Comparison of ENCODE assay signal across 24 mouse cellular contexts in genomic region chr1:151675684-151676083, GRCm38 (mm10).
DNase-seq lines count a peak whose midpoint lies in the region; ATAC-seq and TF ChIP-seq lines count a peak whose summit lies in the region.
"Had no signal": no experiment of that assay in that cellular context is flagged by ENCODE, and none has a peak within 500 bp of the region (broad histone marks: within the 10 kb centered on the region; RNA-seq: fewer than 3 reads in every experiment).

No protein-coding gene starts in this region.

- no peak overlapping the region for H3K4me3 ChIP-seq in heart, embryonic 16.5 days (ENCODE audit: low read length)
- H3K4me3 ChIP-seq in lung, postnatal 0 days (ENCODE audit: low read depth, low read length) = no peak overlapping the region
- no peak overlapping the region for H3K4me3 ChIP-seq in myocyte
- H3K4me3 ChIP-seq: embryonic facial prominence, embryonic 10.5 days; forebrain, embryonic 13.5 days; hindbrain, embryonic 15.5 days; layer of hippocampus, adult 2 months; limb, embryonic 13.5 days; liver, embryonic 13.5 days; midbrain, embryonic 10.5 days; neural tube, embryonic 12.5 days had no signal

- H3K36me3 ChIP-seq in heart, embryonic 16.5 days (ENCODE audit: control insufficient read depth, insufficient read depth) = no peaks in the 10 kb centered on the region
- H3K36me3 ChIP-seq in lung, postnatal 0 days (ENCODE audit: insufficient read depth, low read length) = no peaks in the 10 kb centered on the region
- H3K36me3 ChIP-seq in myocyte (ENCODE audit: control insufficient read depth, insufficient read depth) = no peaks in the 10 kb centered on the region
- H3K36me3 ChIP-seq: embryonic facial prominence, embryonic 10.5 days; hindbrain, embryonic 15.5 days; limb, embryonic 13.5 days; liver, embryonic 13.5 days; midbrain, embryonic 10.5 days; neural tube, embryonic 12.5 days had no signal

- H3K4me1 ChIP-seq in heart, embryonic 16.5 days (ENCODE audit: control insufficient read depth, insufficient read depth, low read length) = peaks cover 25% of the 10 kb centered on the region
- H3K4me1 ChIP-seq in lung, postnatal 0 days (ENCODE audit: insufficient read depth, low read depth, low read length) = no peaks in the 10 kb centered on the region
- H3K4me1 ChIP-seq: forebrain, embryonic 13.5 days; hindbrain, embryonic 15.5 days; neural tube, embryonic 12.5 days had no signal

- intact Hi-C loops in heart, postnatal 36 days (cut with DNase I) = no loop called here

- no peak overlapping the region for H3ac ChIP-seq in myocyte (ENCODE audit: control insufficient read depth, insufficient read length)

- H3K9me3 ChIP-seq in heart, embryonic 16.5 days (replicated peaks; ENCODE audit: control insufficient read depth, low read length) = no peaks in the 10 kb centered on the region
- no peaks in the 10 kb centered on the region for H3K9me3 ChIP-seq in lung, postnatal 0 days (ENCODE audit: low read length)
- H3K9me3 ChIP-seq: embryonic facial prominence, embryonic 10.5 days; forebrain, embryonic 13.5 days; hindbrain, embryonic 15.5 days; limb, embryonic 13.5 days; liver, embryonic 13.5 days; midbrain, embryonic 10.5 days; neural tube, embryonic 12.5 days had no signal

- DNase-seq in heart, postnatal 36 days = no peak
- peak; percentile 9 for DNase-seq in lung, postnatal 0 days (ENCODE audit: low spot score)
- no peak for DNase-seq in lung, adult 18-20 months
- no peak for DNase-seq in spleen, adult 12 weeks (ENCODE audit: low spot score)
- no peak for DNase-seq in kidney, adult 9 months
- DNase-seq: cerebellum, adult 9-10 months; heart, adult 18-20 months; heart, postnatal 4 days; kidney, adult 18-20 months; kidney, postnatal 10 days; layer of hippocampus, postnatal 36 days; liver, embryonic 13.5 days; lung, postnatal 36 days; right cerebral cortex, adult 18-20 months; thymus, adult 2 months had no signal

- 69% methylated on average over 5 of the region's 5 CpGs for WGBS in heart, embryonic 16.5 days
- WGBS in lung, postnatal 0 days = 39% methylated on average over 5 of the region's 5 CpGs

- no peak for TF ChIP-seq POLR2A in myocyte (IDR thresholded peaks at IDR 0.05; ENCODE audit: insufficient read length, low read depth)

- peak overlapping the region; percentile 46 for H3K27ac ChIP-seq in heart, embryonic 16.5 days (ENCODE audit: low read length)
- no peak overlapping the region for H3K27ac ChIP-seq in lung, postnatal 0 days (ENCODE audit: low read length)
- H3K27ac ChIP-seq: embryonic facial prominence, embryonic 10.5 days; forebrain, embryonic 13.5 days; hindbrain, embryonic 15.5 days; layer of hippocampus, adult 2 months; limb, embryonic 13.5 days; liver, embryonic 13.5 days; midbrain, embryonic 10.5 days; neural tube, embryonic 12.5 days had no signal

- H3K79me2 ChIP-seq in myocyte (ENCODE audit: control insufficient read depth, insufficient read depth) = no peaks in the 10 kb centered on the region

- no peaks in the 10 kb centered on the region for H3K27me3 ChIP-seq in heart, embryonic 16.5 days (ENCODE audit: control insufficient read depth, insufficient read depth, low read length)
- H3K27me3 ChIP-seq in lung, postnatal 0 days (replicated peaks; ENCODE audit: insufficient read depth, low read length) = no peaks in the 10 kb centered on the region
- H3K27me3 ChIP-seq in myocyte (ENCODE audit: control insufficient read depth, insufficient read depth, insufficient read length) = no peaks in the 10 kb centered on the region
- H3K27me3 ChIP-seq: forebrain, embryonic 13.5 days; hindbrain, embryonic 15.5 days; limb, embryonic 13.5 days; liver, embryonic 13.5 days; neural tube, embryonic 12.5 days had no signal

- no peak for TF ChIP-seq EP300 in lung, postnatal 0 days (IDR thresholded peaks at IDR 0.05)

- no peak for ATAC-seq in heart, embryonic 16.5 days (replicated peaks; ENCODE audit: extremely low read depth, insufficient read depth, low FRiP score)
- ATAC-seq in lung, postnatal 0 days = no peak
- ATAC-seq: forebrain, embryonic 13.5 days had no signal

- no peak for TF ChIP-seq CTCF in lung, postnatal 0 days (IDR thresholded peaks at IDR 0.05)

- H3K4me2 ChIP-seq in heart, embryonic 16.5 days (ENCODE audit: low read depth, low read length) = no peak overlapping the region
- no peak overlapping the region for H3K4me2 ChIP-seq in lung, postnatal 0 days (replicated peaks; ENCODE audit: low read depth, low read length)
- peak overlapping the region; percentile 24 for H3K4me2 ChIP-seq in myocyte (ENCODE audit: low read depth)
- H3K4me2 ChIP-seq: forebrain, embryonic 13.5 days; hindbrain, embryonic 15.5 days; limb, embryonic 13.5 days; liver, embryonic 13.5 days; neural tube, embryonic 12.5 days had no signal

- H3K9ac ChIP-seq in heart, embryonic 16.5 days (ENCODE audit: low read length) = no peak overlapping the region
- H3K9ac ChIP-seq in lung, postnatal 0 days (replicated peaks; ENCODE audit: low read depth) = no peak overlapping the region
- H3K9ac ChIP-seq: forebrain, embryonic 13.5 days; hindbrain, embryonic 15.5 days; limb, embryonic 13.5 days; liver, embryonic 13.5 days; neural tube, embryonic 12.5 days had no signal

TF ChIP-seq in myocyte, 11 proteins besides CTCF, POLR2A, EP300 and RAD21:
- no peak for TF ChIP-seq REST (IDR thresholded peaks at IDR 0.05; ENCODE audit: insufficient read depth, insufficient read length)
- no peak for TF ChIP-seq USF1 (IDR thresholded peaks at IDR 0.05; ENCODE audit: low read depth)
- no peak for TF ChIP-seq MYOG (IDR thresholded peaks at IDR 0.05; ENCODE audit: control insufficient read depth in 1 of 3, insufficient read depth in 1 of 3, insufficient read length in 2 of 3, low read depth in 2 of 3)
- TF ChIP-seq CEBPB (IDR thresholded peaks at IDR 0.05; ENCODE audit: insufficient read depth, poor library complexity, severe bottlenecking) = no peak
- TF ChIP-seq SRF (IDR thresholded peaks at IDR 0.05; ENCODE audit: control insufficient read depth, insufficient read length, low read depth) = no peak
- no peak for TF ChIP-seq MYOD1 (IDR thresholded peaks at IDR 0.05; ENCODE audit: control insufficient read depth in 1 of 3, insufficient read length in 2 of 3, low read depth in 2 of 3)
- no peak for TF ChIP-seq TCF12 (IDR thresholded peaks at IDR 0.05; ENCODE audit: insufficient read depth, poor library complexity, severe bottlenecking)
